Mouse (Mus musculus) E14TG2a.4 (cell line): ENCODE results near the gene Paqr8.

ENCODE experiments used
- CTCF ChIP-seq: conservative IDR thresholded peaks from 2 replicates; pipeline ENCODE4 v1.5.1; 2014; ENCODE audit warnings: low read length
- POU5F1 ChIP-seq: IDR thresholded peaks from 2 replicates; pipeline ENCODE4 v1.6.1; 2014; ENCODE audit warnings: low read length, borderline replicate concordance

DNA sequence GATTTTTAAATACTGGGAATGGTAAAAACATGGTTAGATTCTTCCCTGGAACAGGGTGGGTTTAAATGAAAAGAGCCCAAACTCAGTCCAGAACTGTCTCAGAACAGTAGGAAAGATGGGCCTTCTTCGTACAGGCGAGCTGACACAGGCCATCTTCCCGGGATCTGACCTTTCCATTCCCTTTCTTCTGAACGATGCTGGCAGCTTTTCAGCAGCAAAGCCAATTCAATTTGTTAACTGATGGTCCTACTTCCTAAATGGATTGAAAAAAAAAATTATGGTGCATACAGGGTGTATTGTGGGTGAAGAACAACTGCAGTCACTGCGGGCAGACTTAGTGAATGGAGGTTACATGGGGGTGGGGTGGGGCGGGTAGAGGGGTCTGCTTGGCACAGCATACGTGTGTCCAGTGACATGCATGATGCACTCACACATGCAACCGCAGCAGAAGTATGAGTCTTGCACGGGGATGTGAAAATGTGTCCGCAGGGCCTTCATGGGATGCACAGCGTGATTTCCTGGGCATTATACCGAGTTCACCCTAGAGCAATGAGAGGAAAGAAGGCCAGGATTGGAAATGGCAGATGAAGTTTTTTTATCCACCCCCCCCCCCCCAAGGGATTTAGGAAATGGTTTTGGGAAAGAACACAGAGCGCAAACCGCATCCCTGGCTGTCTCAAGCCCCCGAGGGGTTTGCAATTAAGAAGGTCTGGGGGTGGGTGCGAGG, 566 bp upstream of the Paqr8 start:
- TF ChIP-seq POU5F1: no peak
- no peak for TF ChIP-seq CTCF
